Mouse (Mus musculus) G1E (cell line): Measurements from ENCODE around the gene Hmcn2. TPM values are rescaled to one million over a fixed set of nuclear protein-coding genes. Genes with fewer than 3 reads are reported as not detected.

Source experiments
- ATAC-seq: 2 replicates; pipeline ENCODE4 v1.8.0; 2016; ENCODE audit warnings: mild to moderate bottlenecking; ENCODE audit not compliant: insufficient number of reproducible peaks, poor library complexity, low FRiP score, severe bottlenecking; ENCODE audit errors: extremely low read depth
- DNase-seq: peaks from one replicate; pipeline ENCODE4 v3.0.0; 2012; ENCODE audit warnings: low spot score
- H3K27me3 ChIP-seq: 2 replicates; pipeline ENCODE4 v1.6.1; 2012; ENCODE audit warnings: mild to moderate bottlenecking, low read length, inconsistent platforms; ENCODE audit not compliant: insufficient read depth
- H3K36me3 ChIP-seq: replicated peaks from 2 replicates; pipeline ENCODE3; 2012; ENCODE audit warnings: mild to moderate bottlenecking, inconsistent platforms
- H3K4me1 ChIP-seq: 2 replicates; pipeline ENCODE4 v1.6.1; 2012; ENCODE audit warnings: low read depth, low read length, inconsistent platforms, mixed read lengths; ENCODE audit not compliant: insufficient read depth
- H3K4me3 ChIP-seq: 2 replicates; pipeline ENCODE4 v1.5.1; 2012; ENCODE audit warnings: low read depth, mild to moderate bottlenecking, inconsistent platforms, low read length, moderate library complexity, mixed read lengths
- H3K9me3 ChIP-seq: replicated peaks from 2 replicates; pipeline ENCODE4 v1.6.1; 2012; ENCODE audit warnings: inconsistent platforms
- CTCF ChIP-seq: IDR thresholded peaks from 2 replicates; pipeline ENCODE4 v1.5.1; 2012; ENCODE audit warnings: low read depth, low read length, inconsistent platforms, mixed read lengths
- GATA1 ChIP-seq: IDR thresholded peaks from 2 replicates; pipeline ENCODE4 v1.6.1; 2012; ENCODE audit warnings: borderline replicate concordance, low read length, inconsistent platforms, mixed read lengths
- GATA2 ChIP-seq: IDR thresholded peaks from 2 replicates; pipeline ENCODE4 v1.6.1; 2012; ENCODE audit warnings: low read depth, low read length, inconsistent platforms, borderline replicate concordance
- POLR2AphosphoS5 ChIP-seq: IDR thresholded peaks from 2 replicates; pipeline ENCODE4 v1.6.1; 2012; ENCODE audit warnings: low read depth, low read length, inconsistent platforms; ENCODE audit not compliant: insufficient replicate concordance
- TAL1 ChIP-seq: conservative IDR thresholded peaks from 2 replicates; pipeline ENCODE4 v1.6.1; 2012; ENCODE audit warnings: low read depth, low read length, inconsistent platforms, mixed read lengths
- polyA plus RNA-seq: library from polyadenylated mRNA; stranded (reverse); fragments of >175 nt; gene quantifications from 2 replicates; pipeline ENCODE4 v1.2.3, GENCODE M21; 2012
- total RNA-seq, 2 experiments: library from RNA; stranded (forward) in 1 of 2; stranded (reverse) in 1 of 2; fragments of 200-1000 nt in 1 of 2; fragments of >200 nt in 1 of 2; fragmentation: Nextera tagmentation in 1 of 2; gene quantifications; 2 replicates each; pipeline ENCODE4 v1.2.3; 2014 to 2017

Hmcn2 gene
- total and polyA plus RNA-seq, 3 experiments, result 0.16 TPM; not detected in 2

DNA sequence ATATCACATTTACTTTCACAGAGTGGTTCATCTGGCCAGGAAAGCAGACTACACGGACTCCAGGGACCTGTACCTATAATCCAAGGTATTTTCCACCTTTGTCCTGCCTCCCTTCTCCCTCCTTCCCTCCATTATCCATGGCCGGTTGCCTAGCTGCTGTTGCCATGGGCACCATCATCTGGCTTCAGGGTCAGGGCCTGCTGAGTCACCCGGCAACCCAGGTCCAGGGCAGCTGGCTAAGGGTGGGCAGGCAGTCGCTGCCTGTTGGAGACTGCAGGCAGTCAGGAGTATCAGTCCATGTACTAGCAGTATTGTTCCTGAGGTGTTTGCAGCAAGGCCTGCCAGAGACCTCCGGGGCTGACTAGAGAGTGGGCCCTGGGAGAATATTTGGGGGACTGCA, 160.5 kb downstream of the Hmcn2 start:
- Histone ChIP-seq H3K27me3 (peaks cover 23% of the 10 kb centered on the region), H3K36me3 (no peaks in the 10 kb centered on the region), H3K9me3 (no peaks in the 10 kb centered on the region), H3K4me1 (no peaks in the 10 kb centered on the region), H3K4me3 (no peak overlapping the region)
- DNase-seq (no peak), ATAC-seq (no peak)
- TF ChIP-seq GATA2 (no peak), GATA1 (no peak), TAL1 (no peak), CTCF (no peak), POLR2AphosphoS5 (no peak)

DNA sequence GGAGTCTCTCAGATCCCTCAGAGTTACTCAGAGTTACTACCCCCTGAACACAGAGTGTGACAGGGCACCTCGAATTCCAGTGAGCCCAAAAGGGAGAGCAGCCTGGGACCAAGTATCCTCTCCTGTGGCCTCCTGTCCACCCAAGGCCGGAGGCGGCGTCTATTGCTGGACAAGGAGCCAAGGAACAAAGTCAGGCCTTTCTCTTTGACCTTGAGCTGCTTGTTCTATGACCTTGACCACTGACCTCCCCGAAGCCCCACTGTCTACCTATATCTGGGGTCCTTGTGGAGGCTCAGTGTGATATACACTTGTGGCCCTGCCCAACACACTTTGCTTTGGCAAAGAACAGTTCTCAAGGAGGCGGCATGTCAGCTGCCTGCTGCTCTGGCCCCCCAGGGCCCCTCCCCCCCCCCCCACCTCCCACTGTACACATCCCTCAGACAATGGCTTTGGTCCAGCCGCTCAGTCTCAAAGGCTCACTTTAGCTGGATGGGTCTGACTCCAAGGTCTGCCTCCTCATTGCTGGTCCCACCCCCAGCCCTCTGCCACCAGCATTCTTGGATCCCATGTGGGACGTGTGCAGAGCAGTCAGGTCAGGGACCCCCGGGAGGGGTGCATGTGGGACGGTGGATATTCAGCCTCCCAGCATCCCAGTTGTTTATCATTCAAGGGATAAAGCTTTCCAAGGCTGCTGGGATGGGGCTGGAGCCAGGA, 162.0 kb downstream of the Hmcn2 start:
- Histone ChIP-seq H3K4me3 (no peak overlapping the region), H3K4me1 (no peaks in the 10 kb centered on the region), H3K9me3 (no peaks in the 10 kb centered on the region), H3K27me3 (peaks cover 12% of the 10 kb centered on the region), H3K36me3 (no peaks in the 10 kb centered on the region)
- TF ChIP-seq GATA1 (no peak), GATA2 (no peak), POLR2AphosphoS5 (no peak), CTCF (no peak)
- ATAC-seq (no peak), DNase-seq (no peak)

DNA sequence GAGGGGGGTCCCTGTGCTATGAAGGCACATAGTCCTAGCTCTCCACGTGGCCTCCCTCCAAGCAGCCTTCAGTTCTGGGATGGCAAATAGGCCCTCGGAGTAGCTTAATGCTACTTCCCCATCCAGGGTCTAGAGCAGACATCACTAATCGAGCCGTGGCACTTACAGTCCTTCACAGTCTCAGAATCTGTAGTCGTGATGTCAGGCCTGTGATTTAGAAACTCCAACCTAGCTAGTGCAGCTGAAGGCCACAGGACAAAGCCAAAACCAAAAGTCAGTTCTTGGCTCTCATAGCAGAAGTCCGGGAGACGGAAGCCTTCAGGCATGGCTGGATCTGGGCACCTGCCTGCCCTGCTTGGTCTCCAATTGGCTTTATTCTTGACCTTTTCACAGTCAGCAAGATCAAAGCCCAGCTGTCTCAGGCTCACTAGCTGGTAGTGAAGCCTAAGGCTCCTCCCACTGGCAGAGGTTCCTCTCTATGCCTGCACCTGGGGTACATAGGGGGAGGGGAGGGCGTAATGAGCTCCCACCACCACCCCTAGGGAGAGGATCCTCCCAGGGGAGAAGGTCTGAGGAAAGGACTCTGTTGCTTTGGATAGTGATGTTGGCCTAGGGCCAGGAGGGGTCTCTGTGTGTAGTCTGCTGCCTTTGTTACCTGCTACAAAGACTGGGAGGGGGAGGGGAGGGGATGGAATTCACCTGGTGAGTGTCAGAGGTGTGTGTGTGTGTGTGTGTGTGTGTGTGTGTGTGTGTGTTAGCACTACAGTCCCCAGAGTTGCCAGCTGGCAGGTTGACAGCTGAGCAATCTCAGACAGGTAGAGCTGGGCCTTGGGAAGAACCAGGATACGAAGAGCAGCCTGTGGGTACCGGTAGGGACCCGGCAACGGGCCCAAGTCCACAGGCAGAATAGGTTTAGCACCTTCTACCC, 163.3 kb downstream of the Hmcn2 start:
- Histone ChIP-seq H3K27me3 (peaks cover 6% of the 10 kb centered on the region; the same call in 1 of the 2 replicates), H3K9me3 (no peaks in the 10 kb centered on the region), H3K4me1 (no peaks in the 10 kb centered on the region), H3K4me3 (no peak overlapping the region), H3K36me3 (no peaks in the 10 kb centered on the region)
- ATAC-seq (no peak), DNase-seq (no peak)
- TF ChIP-seq GATA1 (no peak), TAL1 (no peak), GATA2 (no peak), CTCF (no peak), POLR2AphosphoS5 (no peak)

DNA sequence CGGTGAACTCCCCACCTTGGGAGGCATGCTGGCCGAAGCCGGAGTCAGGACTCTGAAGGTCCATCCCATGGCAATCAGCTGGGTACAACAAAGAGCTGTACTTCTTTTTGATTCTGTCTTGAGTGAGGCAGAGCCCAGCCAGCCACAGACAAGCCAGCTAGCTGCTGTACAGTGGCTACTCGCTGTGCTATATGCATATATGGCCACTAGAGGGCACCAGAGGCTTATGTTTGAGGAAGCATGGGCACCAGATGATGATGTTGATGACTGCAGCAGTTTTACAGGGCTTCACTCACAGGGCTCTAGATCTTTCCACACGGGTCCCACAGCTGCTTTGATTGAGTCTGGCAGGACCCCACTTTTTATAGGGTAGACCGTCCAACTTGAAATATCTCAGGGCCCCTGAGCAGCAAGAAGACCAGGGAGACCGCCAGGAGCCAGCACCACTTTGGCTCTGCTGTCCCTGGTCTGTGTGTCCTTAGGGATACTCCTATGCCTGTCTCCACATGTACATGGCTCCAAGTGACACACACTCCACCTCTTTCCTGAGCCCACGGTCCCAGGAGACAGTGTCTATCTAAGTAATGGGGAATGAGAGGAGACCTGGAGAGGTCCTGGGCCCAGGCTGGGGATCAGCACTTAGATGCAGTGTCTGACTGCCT, 168.8 kb downstream of the Hmcn2 start:
- no peaks in the 10 kb centered on the region for H3K36me3 ChIP-seq
- ATAC-seq (0 out of 2 replicates have a peak, but pooled peaks have one; percentile 34), DNase-seq (peak; percentile 72)

DNA sequence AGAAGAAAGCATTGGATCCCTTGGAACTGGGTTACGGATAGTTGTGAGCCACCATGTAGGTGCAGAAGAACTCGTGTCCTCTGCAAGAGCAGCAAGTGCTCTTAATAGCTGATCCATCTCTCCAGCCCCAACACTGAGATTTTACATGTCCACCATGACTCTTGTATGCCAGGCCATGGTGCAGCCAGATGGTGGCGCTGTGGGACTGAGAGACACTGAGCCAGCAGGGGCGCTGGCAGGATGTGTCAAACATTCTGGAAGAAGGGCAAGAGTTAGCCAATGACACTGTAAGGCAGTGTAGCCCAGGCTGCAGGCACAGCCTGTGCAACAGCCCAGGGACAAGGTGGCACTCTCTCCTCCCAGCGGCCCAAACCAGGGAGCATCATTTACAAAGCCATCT, 170.0 kb downstream of the Hmcn2 start:
- DNase-seq (peak; percentile 22), ATAC-seq (no peak)
- Histone ChIP-seq H3K4me1 (no peaks in the 10 kb centered on the region), H3K9me3 (no peaks in the 10 kb centered on the region), H3K4me3 (no peak overlapping the region), H3K27me3 (peaks cover 7% of the 10 kb centered on the region; the same call in 1 of the 2 replicates), H3K36me3 (no peaks in the 10 kb centered on the region)
- peak; percentile 61 for TF ChIP-seq CTCF
- TF ChIP-seq POLR2AphosphoS5, result no peak

More for the DNA sequence above, 168.8 kb downstream of the Hmcn2 start:
- peaks cover 14% of the 10 kb centered on the region; the same call in 1 of the 2 replicates for H3K27me3 ChIP-seq
- TF ChIP-seq TAL1 (no peak), CTCF (peak; percentile 86)
- H3K9me3 ChIP-seq, result no peaks in the 10 kb centered on the region
- no peak overlapping the region for H3K4me3 ChIP-seq
- no peaks in the 10 kb centered on the region for H3K4me1 ChIP-seq

DNA sequence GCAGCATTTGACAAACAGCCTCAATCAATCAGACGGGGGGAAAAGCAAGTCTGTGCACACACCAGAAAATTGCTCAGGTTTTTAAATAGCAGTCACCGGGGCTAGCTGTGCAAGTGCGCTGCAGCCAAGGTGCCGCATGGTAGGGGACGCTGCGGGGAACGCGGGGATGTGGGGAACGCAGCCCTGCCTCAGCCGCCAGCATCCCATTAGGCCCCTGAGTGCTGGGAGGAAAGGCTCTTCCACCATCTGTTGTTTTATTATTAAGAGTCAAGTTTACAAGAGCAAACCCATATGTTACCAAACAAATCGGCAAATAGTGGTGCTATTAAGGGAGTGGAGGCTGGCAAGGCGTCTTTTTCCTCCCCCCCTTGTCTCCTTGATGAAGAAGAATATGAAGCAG, 175.0 kb downstream of the Hmcn2 start:
- no peak for ATAC-seq
- no peak overlapping the region for H3K4me3 ChIP-seq
- no peaks in the 10 kb centered on the region for H3K4me1 ChIP-seq
- H3K36me3 ChIP-seq, result no peaks in the 10 kb centered on the region
- peaks cover 6% of the 10 kb centered on the region; the same call in 1 of the 2 replicates for H3K27me3 ChIP-seq
- DNase-seq, result no peak
- TF ChIP-seq CTCF, result no peak
- no peak for TF ChIP-seq GATA2
- TF ChIP-seq POLR2AphosphoS5, result no peak
- TF ChIP-seq GATA1, result no peak
- TF ChIP-seq TAL1, result no peak
- no peaks in the 10 kb centered on the region for H3K9me3 ChIP-seq
